Mouse (Mus musculus): ENCODE data around the gene Pax5. TPM values are rescaled to one million over a fixed set of nuclear protein-coding genes. Genes with fewer than 3 reads are reported as not detected.

Gene Pax5
- polyA plus RNA-seq, 1 experiment from 2014 or later: 0.09 TPM

GRCm38 (mm10) chr4:44535646-44536045 is 174.6 kb downstream of the Pax5 start:
- Histone ChIP-seq H3K36me3 (no peaks in the 10 kb centered on the region), H3K27ac (no peak overlapping the region), H3K4me1 (replicated peaks) (no peaks in the 10 kb centered on the region), H3K9me3 (replicated peaks) (no peaks in the 10 kb centered on the region), H3K9ac (no peak overlapping the region), H3K4me3 (replicated peaks) (no peak overlapping the region), H3K27me3 (no peaks in the 10 kb centered on the region), H3K4me2 (no peak overlapping the region)
- ATAC-seq (ENCODE audit: low read depth) (no peak), DNase-seq (no peak)
- WGBS (ENCODE audit: insufficient replicate concordance): 73% methylated on average over 4 of the region's 4 CpGs

- Histone ChIP-seq H3K4me2 (no peak overlapping the region), H3K9ac (no peak overlapping the region), H3K9me3 (replicated peaks) (no peaks in the 10 kb centered on the region), H3K36me3 (no peaks in the 10 kb centered on the region), H3K27ac (no peak overlapping the region), H3K27me3 (no peaks in the 10 kb centered on the region), H3K4me3 (replicated peaks) (no peak overlapping the region), H3K4me1 (replicated peaks) (no peaks in the 10 kb centered on the region)
- WGBS (ENCODE audit: insufficient replicate concordance): 53% methylated on average over 5 of the region's 5 CpGs
- DNase-seq (no peak), ATAC-seq (ENCODE audit: low read depth) (no peak)
Observed at GRCm38 (mm10) chr4:44533286-44533685, 177.0 kb downstream of the Pax5 start.

DNA sequence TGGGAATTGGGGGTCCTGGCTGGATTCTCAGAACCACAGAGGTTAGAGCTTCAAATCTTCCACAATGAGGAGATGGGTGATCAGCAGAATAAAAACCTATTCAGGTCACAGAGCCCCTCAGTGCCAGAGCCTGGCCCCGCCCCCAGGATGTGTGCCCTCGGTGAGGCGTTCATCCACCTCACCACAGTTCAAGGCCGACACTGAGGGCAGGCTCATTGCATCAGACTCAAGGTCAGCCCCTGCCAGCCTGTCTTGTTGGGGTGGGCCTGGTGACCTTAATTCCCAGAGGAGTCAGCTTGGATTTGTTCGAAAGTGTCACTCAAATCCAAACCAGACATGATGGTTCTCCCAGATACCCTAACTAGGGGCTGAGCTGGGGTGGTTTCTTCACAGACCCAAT is 177.6 kb downstream of the Pax5 start:
- ATAC-seq (ENCODE audit: low read depth): no peak
- Histone ChIP-seq H3K27ac (no peak overlapping the region), H3K27me3 (no peaks in the 10 kb centered on the region), H3K9me3 (replicated peaks) (no peaks in the 10 kb centered on the region), H3K36me3 (no peaks in the 10 kb centered on the region), H3K4me1 (replicated peaks) (no peaks in the 10 kb centered on the region), H3K9ac (no peak overlapping the region), H3K4me3 (replicated peaks) (no peak overlapping the region), H3K4me2 (no peak overlapping the region)
- DNase-seq: no peak
- WGBS (ENCODE audit: insufficient replicate concordance): 56% methylated on average over 5 of the region's 5 CpGs

- no peak overlapping the region for H3K9ac ChIP-seq
- no peaks in the 10 kb centered on the region for H3K27me3 ChIP-seq
- H3K4me2 ChIP-seq: no peak overlapping the region
- H3K4me3 ChIP-seq (replicated peaks): no peak overlapping the region
- no peak for DNase-seq
- no peaks in the 10 kb centered on the region for H3K9me3 ChIP-seq (replicated peaks)
- 51% methylated on average over 3 of the region's 3 CpGs for WGBS (ENCODE audit: insufficient replicate concordance)
- H3K4me1 ChIP-seq (replicated peaks): no peaks in the 10 kb centered on the region
- no peak overlapping the region for H3K27ac ChIP-seq
- no peak for ATAC-seq (ENCODE audit: low read depth)
- H3K36me3 ChIP-seq: no peaks in the 10 kb centered on the region
Observed at GRCm38 (mm10) chr4:44525336-44525735, 185.0 kb downstream of the Pax5 start.

DNA sequence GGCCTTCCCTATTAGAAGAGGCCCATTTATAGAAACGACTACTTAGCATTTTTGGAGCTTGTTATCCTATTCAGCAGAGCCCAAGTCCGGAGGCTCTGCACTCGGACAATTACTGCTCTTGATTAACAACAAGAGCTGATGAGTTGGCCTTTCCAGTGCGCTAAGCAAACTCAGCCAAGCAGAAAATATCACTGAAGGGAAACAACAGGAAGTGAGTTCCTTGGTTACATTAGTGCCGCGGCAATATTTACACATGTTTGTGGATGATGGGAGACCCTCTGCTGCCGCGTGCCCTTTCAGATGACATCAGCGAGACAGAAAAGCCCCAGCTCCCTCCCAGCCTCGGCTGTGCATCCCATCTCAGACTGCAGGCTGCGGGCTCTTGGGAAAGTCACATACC is 191.4 kb downstream of the Pax5 start:
- DNase-seq (no peak), ATAC-seq (ENCODE audit: low read depth) (no peak)
- Histone ChIP-seq H3K9ac (no peak overlapping the region), H3K27ac (no peak overlapping the region), H3K4me3 (replicated peaks) (no peak overlapping the region), H3K9me3 (replicated peaks) (no peaks in the 10 kb centered on the region), H3K36me3 (no peaks in the 10 kb centered on the region), H3K27me3 (no peaks in the 10 kb centered on the region), H3K4me1 (replicated peaks) (no peaks in the 10 kb centered on the region), H3K4me2 (no peak overlapping the region)
- WGBS (ENCODE audit: insufficient replicate concordance): 71% methylated on average over 11 of the region's 11 CpGs

- no peaks in the 10 kb centered on the region for H3K36me3 ChIP-seq
- no peak overlapping the region for H3K4me2 ChIP-seq
- no peaks in the 10 kb centered on the region for H3K4me1 ChIP-seq (replicated peaks)
- no peak overlapping the region for H3K9ac ChIP-seq
- DNase-seq (no peak), ATAC-seq (ENCODE audit: low read depth) (no peak)
- H3K27ac ChIP-seq: no peak overlapping the region
- no peaks in the 10 kb centered on the region for H3K9me3 ChIP-seq (replicated peaks)
- no peak overlapping the region for H3K4me3 ChIP-seq (replicated peaks)
- 63% methylated on average over 4 of the region's 4 CpGs for WGBS (ENCODE audit: insufficient replicate concordance)
- no peaks in the 10 kb centered on the region for H3K27me3 ChIP-seq
Observed at GRCm38 (mm10) chr4:44513981-44514380, 196.3 kb downstream of the Pax5 start.

GRCm38 (mm10) chr4:44511682-44512081 is 198.6 kb downstream of the Pax5 start:
- 16% methylated on average over 7 of the region's 7 CpGs for WGBS (ENCODE audit: insufficient replicate concordance)
- Histone ChIP-seq H3K4me2 (no peak overlapping the region), H3K4me1 (replicated peaks) (no peaks in the 10 kb centered on the region), H3K4me3 (replicated peaks) (no peak overlapping the region), H3K27ac (no peak overlapping the region), H3K36me3 (no peaks in the 10 kb centered on the region), H3K9me3 (replicated peaks) (no peaks in the 10 kb centered on the region), H3K27me3 (no peaks in the 10 kb centered on the region), H3K9ac (no peak overlapping the region)
- DNase-seq (no peak), ATAC-seq (ENCODE audit: low read depth) (no peak)

- WGBS (ENCODE audit: insufficient replicate concordance): 34% methylated on average over 25 of the region's 25 CpGs
- no peak for ATAC-seq (ENCODE audit: low read depth)
Observed at GRCm38 (mm10) chr4:44508386-44509226, 201.7 kb downstream of the Pax5 start.

GRCm38 (mm10) chr4:44507861-44508260 is 202.4 kb downstream of the Pax5 start:
- DNase-seq (no peak), ATAC-seq (ENCODE audit: low read depth) (no peak)
- no peak overlapping the region for H3K9ac ChIP-seq
- no peaks in the 10 kb centered on the region for H3K36me3 ChIP-seq
- WGBS (ENCODE audit: insufficient replicate concordance): 58% methylated on average over 14 of the region's 14 CpGs
- H3K9me3 ChIP-seq (replicated peaks): no peaks in the 10 kb centered on the region
- H3K27ac ChIP-seq: no peak overlapping the region
- H3K27me3 ChIP-seq: no peaks in the 10 kb centered on the region
- H3K4me3 ChIP-seq (replicated peaks): no peak overlapping the region
- no peak overlapping the region for H3K4me2 ChIP-seq
- no peaks in the 10 kb centered on the region for H3K4me1 ChIP-seq (replicated peaks)

More at GRCm38 (mm10) chr4:44508386-44509226, 201.7 kb downstream of the Pax5 start:
- no peak overlapping the region for H3K4me3 ChIP-seq (replicated peaks)
- no peaks in the 10 kb centered on the region for H3K4me1 ChIP-seq (replicated peaks)
- no peaks in the 10 kb centered on the region for H3K36me3 ChIP-seq
- no peak overlapping the region for H3K9ac ChIP-seq
- H3K27ac ChIP-seq: no peak overlapping the region
- H3K9me3 ChIP-seq (replicated peaks): no peaks in the 10 kb centered on the region
- DNase-seq: no peak
- no peak overlapping the region for H3K4me2 ChIP-seq
- H3K27me3 ChIP-seq: no peaks in the 10 kb centered on the region

- ATAC-seq (ENCODE audit: low read depth) (no peak), DNase-seq (no peak)
- no peaks in the 10 kb centered on the region for H3K27me3 ChIP-seq
- H3K4me3 ChIP-seq (replicated peaks): no peak overlapping the region
- H3K4me1 ChIP-seq (replicated peaks): no peaks in the 10 kb centered on the region
- no peak overlapping the region for H3K9ac ChIP-seq
- H3K27ac ChIP-seq: no peak overlapping the region
- WGBS (ENCODE audit: insufficient replicate concordance): 51% methylated on average over 7 of the region's 7 CpGs
- no peaks in the 10 kb centered on the region for H3K9me3 ChIP-seq (replicated peaks)
- H3K36me3 ChIP-seq: no peaks in the 10 kb centered on the region
- H3K4me2 ChIP-seq: no peak overlapping the region
Observed at GRCm38 (mm10) chr4:44504998-44505397, 205.3 kb downstream of the Pax5 start.

- WGBS (ENCODE audit: insufficient replicate concordance): 56% methylated on average over 9 of the region's 9 CpGs
- Histone ChIP-seq H3K9ac (no peak overlapping the region), H3K9me3 (replicated peaks) (no peaks in the 10 kb centered on the region), H3K36me3 (no peaks in the 10 kb centered on the region), H3K4me3 (replicated peaks) (no peak overlapping the region), H3K4me1 (replicated peaks) (no peaks in the 10 kb centered on the region), H3K4me2 (no peak overlapping the region), H3K27me3 (no peaks in the 10 kb centered on the region), H3K27ac (no peak overlapping the region)
- ATAC-seq (ENCODE audit: low read depth) (no peak), DNase-seq (no peak)
Observed at GRCm38 (mm10) chr4:44502196-44502867, 208.0 kb downstream of the Pax5 start.

DNA sequence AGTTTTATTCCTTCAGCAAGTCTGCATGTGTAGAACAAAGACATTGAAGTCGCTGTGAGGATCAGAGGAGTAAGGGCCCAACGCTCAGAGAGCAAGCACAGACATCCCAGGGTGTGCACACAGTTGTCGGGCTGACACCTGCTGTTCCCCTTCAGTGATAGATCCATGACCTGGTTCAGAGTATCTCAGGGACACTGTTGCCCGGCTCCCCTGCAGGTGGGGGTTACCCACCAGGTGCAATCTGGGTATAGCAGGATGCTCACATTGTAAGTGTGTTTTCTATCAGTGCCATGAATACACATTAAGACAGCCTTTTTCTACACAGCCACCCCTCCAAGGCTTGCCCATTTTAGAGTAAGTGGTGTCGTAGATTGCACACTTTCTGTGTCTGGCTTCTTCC is 212.1 kb downstream of the Pax5 start:
- H3K36me3 ChIP-seq: no peaks in the 10 kb centered on the region
- DNase-seq (no peak), ATAC-seq (ENCODE audit: low read depth) (no peak)
- no peaks in the 10 kb centered on the region for H3K27me3 ChIP-seq
- H3K9ac ChIP-seq: no peak overlapping the region
- H3K9me3 ChIP-seq (replicated peaks): no peaks in the 10 kb centered on the region
- 62% methylated on average over 5 of the region's 5 CpGs for WGBS (ENCODE audit: insufficient replicate concordance)
- H3K27ac ChIP-seq: no peak overlapping the region
- H3K4me2 ChIP-seq: no peak overlapping the region
- no peak overlapping the region for H3K4me3 ChIP-seq (replicated peaks)
- H3K4me1 ChIP-seq (replicated peaks): no peaks in the 10 kb centered on the region

Measured in liver, embryonic 13.5 days (tissue).